Mouse (Mus musculus): Measurements from ENCODE around the gene Rinl. TPM values are rescaled to one million over a fixed set of nuclear protein-coding genes. Genes with fewer than 3 reads are reported as not detected.

The Rinl gene
- polyA plus RNA-seq, 1 experiment from 2014 or later: 2.7 TPM

GRCm38 (mm10) chr7:28791706-28792105, 2.9 kb downstream of the Rinl start:
- no peak for ATAC-seq (ENCODE audit: low FRiP score)
- no peaks in the 10 kb centered on the region for H3K4me1 ChIP-seq (replicated peaks; ENCODE audit: control insufficient read depth, insufficient read depth, low read length)
- no peaks in the 10 kb centered on the region for H3K9me3 ChIP-seq (ENCODE audit: control insufficient read depth, low read length)
- H3K27ac ChIP-seq: no peak overlapping the region
- H3K27me3 ChIP-seq (ENCODE audit: control insufficient read depth, insufficient read depth, low read length): no peaks in the 10 kb centered on the region
- peaks cover 3% of the 10 kb centered on the region for H3K36me3 ChIP-seq (replicated peaks; ENCODE audit: control insufficient read depth, insufficient read depth)
- no peak overlapping the region for H3K4me2 ChIP-seq (replicated peaks)
- no peak overlapping the region for H3K9ac ChIP-seq
- H3K4me3 ChIP-seq (replicated peaks; ENCODE audit: low read length): no peak overlapping the region
- no peak for DNase-seq (ENCODE audit: low spot score)

GRCm38 (mm10) chr7:28792391-28793185, 3.8 kb downstream of the Rinl start:
- Histone ChIP-seq H3K4me3 (replicated peaks; ENCODE audit: low read length) (no peak overlapping the region), H3K27ac (no peak overlapping the region), H3K4me1 (replicated peaks; ENCODE audit: control insufficient read depth, insufficient read depth, low read length) (no peaks in the 10 kb centered on the region), H3K9me3 (ENCODE audit: control insufficient read depth, low read length) (no peaks in the 10 kb centered on the region), H3K9ac (no peak overlapping the region), H3K27me3 (ENCODE audit: control insufficient read depth, insufficient read depth, low read length) (no peaks in the 10 kb centered on the region), H3K36me3 (replicated peaks; ENCODE audit: control insufficient read depth, insufficient read depth) (no peaks in the 10 kb centered on the region; the same call in 1 of the 2 replicates), H3K4me2 (replicated peaks) (no peak overlapping the region)
- DNase-seq (ENCODE audit: low spot score) (no peak), ATAC-seq (ENCODE audit: low FRiP score) (no peak)
- WGBS: 87% methylated on average over 13 of the region's 14 CpGs

GRCm38 (mm10) chr7:28793834-28794233, 5.1 kb downstream of the Rinl start:
- no peaks in the 10 kb centered on the region for H3K9me3 ChIP-seq (ENCODE audit: control insufficient read depth, low read length)
- no peak overlapping the region for H3K4me2 ChIP-seq (replicated peaks)
- no peak overlapping the region for H3K4me3 ChIP-seq (replicated peaks; ENCODE audit: low read length)
- H3K36me3 ChIP-seq (replicated peaks; ENCODE audit: control insufficient read depth, insufficient read depth): no peaks in the 10 kb centered on the region
- no peaks in the 10 kb centered on the region for H3K4me1 ChIP-seq (replicated peaks; ENCODE audit: control insufficient read depth, insufficient read depth, low read length)
- no peak overlapping the region for H3K27ac ChIP-seq
- H3K27me3 ChIP-seq (ENCODE audit: control insufficient read depth, insufficient read depth, low read length): no peaks in the 10 kb centered on the region
- H3K9ac ChIP-seq: no peak overlapping the region
- 36% methylated on average over 2 of the region's 2 CpGs for WGBS
- ATAC-seq (ENCODE audit: low FRiP score): no peak
- DNase-seq (ENCODE audit: low spot score): no peak

- no peak overlapping the region for H3K9ac ChIP-seq
- no peaks in the 10 kb centered on the region for H3K4me1 ChIP-seq (replicated peaks; ENCODE audit: control insufficient read depth, insufficient read depth, low read length)
- no peaks in the 10 kb centered on the region for H3K27me3 ChIP-seq (ENCODE audit: control insufficient read depth, insufficient read depth, low read length)
- no peaks in the 10 kb centered on the region for H3K9me3 ChIP-seq (ENCODE audit: control insufficient read depth, low read length)
- DNase-seq (ENCODE audit: low spot score) (no peak), ATAC-seq (ENCODE audit: low FRiP score) (no peak)
- no peak overlapping the region for H3K4me2 ChIP-seq (replicated peaks)
- 74% methylated on average over 3 of the region's 3 CpGs for WGBS
- H3K27ac ChIP-seq: no peak overlapping the region
- no peak overlapping the region for H3K4me3 ChIP-seq (replicated peaks; ENCODE audit: low read length)
- H3K36me3 ChIP-seq (replicated peaks; ENCODE audit: control insufficient read depth, insufficient read depth): no peaks in the 10 kb centered on the region
Measured at GRCm38 (mm10) chr7:28794496-28794895, 5.7 kb downstream of the Rinl start.

- DNase-seq (ENCODE audit: low spot score) (no peak), ATAC-seq (ENCODE audit: low FRiP score) (no peak)
- 81% methylated on average over 15 of the region's 15 CpGs for WGBS
- no peak overlapping the region for H3K9ac ChIP-seq
- no peaks in the 10 kb centered on the region for H3K9me3 ChIP-seq (ENCODE audit: control insufficient read depth, low read length)
- H3K4me3 ChIP-seq (replicated peaks; ENCODE audit: low read length): no peak overlapping the region
- no peak overlapping the region for H3K27ac ChIP-seq
- H3K4me2 ChIP-seq (replicated peaks): peak overlapping the region; percentile 35
- no peaks in the 10 kb centered on the region for H3K36me3 ChIP-seq (replicated peaks; ENCODE audit: control insufficient read depth, insufficient read depth)
- H3K4me1 ChIP-seq (replicated peaks; ENCODE audit: control insufficient read depth, insufficient read depth, low read length): no peaks in the 10 kb centered on the region
- no peaks in the 10 kb centered on the region for H3K27me3 ChIP-seq (ENCODE audit: control insufficient read depth, insufficient read depth, low read length)
Measured at GRCm38 (mm10) chr7:28795832-28796231, 7.1 kb downstream of the Rinl start.

GRCm38 (mm10) chr7:28796562-28796975, 7.8 kb downstream of the Rinl start:
- no peak overlapping the region for H3K9ac ChIP-seq

GRCm38 (mm10) chr7:28799994-28800393, 11.2 kb downstream of the Rinl start:
- peaks cover 6% of the 10 kb centered on the region; the same call in 1 of the 2 replicates for H3K4me1 ChIP-seq (replicated peaks; ENCODE audit: control insufficient read depth, insufficient read depth, low read length)
- H3K36me3 ChIP-seq (replicated peaks; ENCODE audit: control insufficient read depth, insufficient read depth): no peaks in the 10 kb centered on the region
- H3K4me3 ChIP-seq (replicated peaks; ENCODE audit: low read length): no peak overlapping the region
- no peaks in the 10 kb centered on the region for H3K27me3 ChIP-seq (ENCODE audit: control insufficient read depth, insufficient read depth, low read length)
- DNase-seq (ENCODE audit: low spot score): no peak
- H3K27ac ChIP-seq: no peak overlapping the region
- H3K9ac ChIP-seq: no peak overlapping the region
- no peaks in the 10 kb centered on the region for H3K9me3 ChIP-seq (ENCODE audit: control insufficient read depth, low read length)
- no peak overlapping the region for H3K4me2 ChIP-seq (replicated peaks)
- WGBS: 95% methylated on average over 9 of the region's 9 CpGs
- ATAC-seq (ENCODE audit: low FRiP score): no peak

More at GRCm38 (mm10) chr7:28796562-28796975, 7.8 kb downstream of the Rinl start:
- peak; percentile 69; the same call in 1 of the 2 replicates for ATAC-seq (ENCODE audit: low FRiP score)
- Histone ChIP-seq H3K27ac (no peak overlapping the region), H3K4me1 (replicated peaks; ENCODE audit: control insufficient read depth, insufficient read depth, low read length) (no peaks in the 10 kb centered on the region), H3K4me3 (replicated peaks; ENCODE audit: low read length) (no peak overlapping the region), H3K9me3 (ENCODE audit: control insufficient read depth, low read length) (no peaks in the 10 kb centered on the region), H3K4me2 (replicated peaks) (peak overlapping the region; percentile 35), H3K27me3 (ENCODE audit: control insufficient read depth, insufficient read depth, low read length) (no peaks in the 10 kb centered on the region), H3K36me3 (replicated peaks; ENCODE audit: control insufficient read depth, insufficient read depth) (no peaks in the 10 kb centered on the region)
- 15% methylated on average over 32 of the region's 32 CpGs for WGBS
- peak; percentile 82 for DNase-seq (ENCODE audit: low spot score)

- H3K27ac ChIP-seq: peak overlapping the region; percentile 55
- H3K4me3 ChIP-seq (replicated peaks; ENCODE audit: low read length): no peak overlapping the region
- ATAC-seq (ENCODE audit: low FRiP score): no peak
- H3K9ac ChIP-seq: no peak overlapping the region
- DNase-seq (ENCODE audit: low spot score): no peak
- no peaks in the 10 kb centered on the region for H3K36me3 ChIP-seq (replicated peaks; ENCODE audit: control insufficient read depth, insufficient read depth)
- no peaks in the 10 kb centered on the region for H3K27me3 ChIP-seq (ENCODE audit: control insufficient read depth, insufficient read depth, low read length)
- no peak overlapping the region for H3K4me2 ChIP-seq (replicated peaks)
- peaks cover 6% of the 10 kb centered on the region; the same call in 1 of the 2 replicates for H3K4me1 ChIP-seq (replicated peaks; ENCODE audit: control insufficient read depth, insufficient read depth, low read length)
- WGBS: 77% methylated on average over 3 of the region's 3 CpGs
- H3K9me3 ChIP-seq (ENCODE audit: control insufficient read depth, low read length): no peaks in the 10 kb centered on the region
Measured at GRCm38 (mm10) chr7:28801451-28801850, 12.7 kb downstream of the Rinl start.

- Histone ChIP-seq H3K27me3 (ENCODE audit: control insufficient read depth, insufficient read depth, low read length) (no peaks in the 10 kb centered on the region), H3K9ac (no peak overlapping the region), H3K4me2 (replicated peaks) (no peak overlapping the region), H3K4me3 (replicated peaks; ENCODE audit: low read length) (no peak overlapping the region), H3K27ac (peak overlapping the region; percentile 55), H3K4me1 (replicated peaks; ENCODE audit: control insufficient read depth, insufficient read depth, low read length) (peaks cover 6% of the 10 kb centered on the region; the same call in 1 of the 2 replicates), H3K36me3 (replicated peaks; ENCODE audit: control insufficient read depth, insufficient read depth) (no peaks in the 10 kb centered on the region), H3K9me3 (ENCODE audit: control insufficient read depth, low read length) (no peaks in the 10 kb centered on the region)
- DNase-seq (ENCODE audit: low spot score) (peak; percentile 40), ATAC-seq (ENCODE audit: low FRiP score) (no peak)
- WGBS: 28% methylated on average over 10 of the region's 10 CpGs
Measured at GRCm38 (mm10) chr7:28801901-28802670, 13.3 kb downstream of the Rinl start.
